Mouse (Mus musculus) frontal cortex, postnatal 10 days (tissue): ENCODE data around the gene Ppp3ca.
"Not testable (repeated sequence)": the region's sequence is repeated elsewhere in the genome, so short reads cannot be mapped to it uniquely, and the experiment has no call there.

Source experiments
- DNase-seq, 2 experiments: peaks; one replicate each; pipeline ENCODE4 v3.0.0; 2022; ENCODE audit warnings: low spot score in 2 of 2, mixed read lengths in 1 of 2

Gene Ppp3ca

GRCm38 (mm10) chr3:136688101-136688586 lies 18.2 kb downstream of the Ppp3ca start:
- no peak for DNase-seq

- no peak for DNase-seq
These were observed 20.0 kb downstream of the Ppp3ca start for GRCm38 (mm10) chr3:136689793-136690543.

- DNase-seq = no peak
These were observed 22.1 kb downstream of the Ppp3ca start for GRCm38 (mm10) chr3:136691984-136692383.

DNA sequence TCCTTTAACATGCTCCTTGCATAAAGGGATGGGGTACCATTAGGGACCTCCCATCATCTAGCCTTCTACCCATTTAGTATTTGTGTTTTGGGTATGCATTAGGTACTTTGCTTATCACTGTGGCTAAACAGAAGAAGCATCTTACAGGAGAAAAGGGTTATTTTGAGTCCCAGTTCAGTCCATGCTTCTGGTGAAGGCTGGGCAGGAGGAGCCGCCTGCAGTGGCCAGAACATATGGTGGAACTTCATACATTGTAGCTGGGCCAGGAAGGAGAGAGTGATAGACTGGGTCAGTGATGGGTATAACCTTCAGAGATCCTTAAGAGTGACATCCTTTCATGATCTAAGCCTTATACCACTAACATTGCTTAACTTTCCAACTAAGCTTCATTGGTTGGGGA lies 23.6 kb downstream of the Ppp3ca start:
- no peak for DNase-seq

DNA sequence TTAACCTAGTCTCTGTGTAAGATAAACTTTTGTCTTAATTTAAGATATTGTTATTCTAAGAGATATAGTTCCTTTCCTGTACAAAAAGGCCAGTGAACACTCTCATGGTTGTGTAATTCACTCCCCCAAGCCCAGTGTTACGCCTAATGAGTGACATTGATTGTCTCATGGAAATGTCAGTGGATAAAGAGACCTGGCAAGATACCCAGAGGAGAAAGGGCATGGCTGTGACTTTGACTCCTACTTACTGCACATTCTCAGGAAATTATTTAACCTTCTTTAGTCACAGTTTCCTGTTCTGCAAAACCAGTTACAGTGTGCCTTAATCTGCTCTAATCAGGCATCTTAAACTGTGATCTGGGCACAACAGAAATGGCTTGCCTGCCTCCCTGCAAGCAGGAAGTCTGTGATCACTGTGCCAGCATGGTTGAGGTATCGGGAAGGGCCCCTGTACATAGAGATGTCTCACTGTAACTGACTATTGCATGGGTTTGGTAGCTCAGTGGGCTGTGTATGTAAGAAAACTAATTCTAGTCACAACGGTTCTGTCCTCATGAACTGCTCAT lies 27.8 kb downstream of the Ppp3ca start:
- no peak for DNase-seq

DNA sequence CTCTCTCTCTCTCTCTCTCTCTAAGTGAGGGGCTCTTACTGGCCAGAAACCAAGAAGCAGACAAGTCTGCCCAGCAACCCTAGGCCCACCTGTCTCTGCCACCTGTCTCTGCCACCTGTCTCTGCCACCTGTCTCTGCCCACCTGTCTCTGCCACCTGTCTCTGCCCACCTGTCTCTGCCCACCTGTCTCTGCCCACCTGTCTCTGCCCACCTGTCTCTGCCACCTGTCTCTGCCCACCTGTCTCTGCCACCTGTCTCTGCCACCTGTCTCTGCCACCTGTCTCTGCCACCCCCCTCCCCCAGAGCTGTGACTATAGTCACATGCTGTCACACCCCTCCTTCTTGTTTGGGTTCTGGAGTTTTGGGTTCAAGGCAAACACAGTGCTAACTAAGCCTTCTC lies 29.8 kb downstream of the Ppp3ca start:
- not testable (repeated sequence) for DNase-seq

- DNase-seq = no peak
These were observed 30.6 kb downstream of the Ppp3ca start for GRCm38 (mm10) chr3:136700447-136701009.

DNA sequence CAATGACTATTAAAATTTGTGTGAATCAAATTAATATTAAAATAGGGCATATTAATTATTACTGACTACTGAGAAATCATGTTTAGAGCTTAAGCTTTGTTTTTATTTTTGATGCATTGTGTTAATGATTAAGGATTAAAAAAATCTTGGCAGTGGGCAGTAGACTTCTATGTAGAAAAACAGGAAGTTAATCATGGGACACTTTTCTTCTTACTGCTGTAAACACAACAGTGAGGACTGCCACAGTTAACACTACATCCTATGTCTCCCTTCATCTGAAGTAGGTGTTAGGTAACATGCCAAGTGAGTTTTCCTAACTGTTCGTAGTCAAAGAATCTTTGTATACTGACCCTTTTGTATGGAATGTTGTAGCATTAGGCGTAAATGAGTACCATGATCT lies 32.9 kb downstream of the Ppp3ca start:
- no peak for DNase-seq

DNA sequence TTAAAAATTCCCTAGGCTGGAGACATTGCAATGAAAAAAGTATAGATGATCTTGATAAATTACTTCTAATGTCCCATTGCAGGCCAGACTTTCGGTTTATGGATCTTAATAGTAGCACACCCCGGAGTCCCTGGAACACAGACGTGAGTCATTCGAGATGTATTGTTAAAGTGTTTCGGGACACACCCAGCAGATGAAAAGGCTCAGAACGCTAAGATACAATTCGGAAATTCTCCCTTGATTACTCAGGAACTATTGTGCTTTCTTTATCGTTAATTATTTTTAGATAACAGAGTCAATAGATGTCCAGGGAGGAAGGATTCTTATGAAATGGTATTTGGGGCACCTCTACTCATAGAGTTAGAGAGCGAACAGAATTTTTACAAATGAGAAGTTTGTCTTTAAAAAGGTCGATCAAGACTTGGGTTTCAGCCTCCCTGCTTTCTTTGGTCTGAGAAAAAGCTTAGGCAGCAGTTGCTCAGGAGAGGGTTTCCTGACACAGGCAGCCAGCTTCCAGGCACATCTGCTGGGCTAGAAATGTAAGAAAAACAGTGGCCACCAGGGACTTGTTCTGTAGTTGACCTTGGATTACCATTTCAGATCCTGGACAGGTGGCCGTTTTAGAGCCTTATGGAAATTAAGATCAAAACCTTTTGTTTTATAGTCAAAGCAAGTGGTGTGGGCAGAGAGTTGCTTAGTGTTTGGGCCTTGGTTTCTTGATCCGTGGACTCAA lies 34.8 kb downstream of the Ppp3ca start:
- DNase-seq = no peak

DNA sequence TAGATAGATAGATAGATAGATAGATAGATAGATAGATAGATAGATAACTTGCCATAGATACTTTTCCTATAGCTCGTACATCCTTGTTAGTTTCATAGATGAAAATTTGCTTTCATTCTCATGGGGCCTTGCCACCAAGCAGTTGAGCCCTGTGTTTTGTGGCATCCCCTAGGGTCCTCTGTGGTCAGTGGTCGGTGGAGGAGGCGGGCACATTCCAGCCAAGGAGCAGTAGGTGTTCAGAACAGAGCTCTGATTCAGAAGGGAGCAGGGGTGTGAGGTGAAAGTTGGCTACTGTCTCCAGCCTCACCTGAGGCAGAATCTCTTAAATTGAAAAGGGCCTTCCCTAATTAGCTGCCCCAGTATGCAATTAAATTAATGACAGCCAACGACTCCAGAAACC lies 36.1 kb downstream of the Ppp3ca start:
- no peak for DNase-seq

DNA sequence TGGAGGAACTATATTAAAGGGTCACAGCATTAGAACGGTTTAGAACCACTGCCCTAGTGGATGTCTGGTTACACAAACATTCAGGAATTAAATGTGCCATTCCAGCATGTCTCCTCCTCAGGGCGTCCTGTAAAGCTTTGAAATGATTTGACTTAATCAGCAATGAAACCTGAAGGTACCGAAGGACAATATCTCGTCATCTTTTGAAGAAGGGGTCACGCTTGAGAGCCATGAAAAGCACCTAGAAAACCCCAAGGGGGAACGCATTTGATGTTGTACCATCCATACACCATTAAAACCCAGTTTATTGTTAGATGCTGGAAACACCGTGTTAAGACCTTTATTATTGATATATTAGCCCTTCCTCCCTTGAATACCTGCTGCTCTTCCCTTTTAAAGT lies 36.8 kb downstream of the Ppp3ca start:
- no peak for DNase-seq

- no peak for DNase-seq
These were observed 37.5 kb downstream of the Ppp3ca start for GRCm38 (mm10) chr3:136707222-136708019.

DNA sequence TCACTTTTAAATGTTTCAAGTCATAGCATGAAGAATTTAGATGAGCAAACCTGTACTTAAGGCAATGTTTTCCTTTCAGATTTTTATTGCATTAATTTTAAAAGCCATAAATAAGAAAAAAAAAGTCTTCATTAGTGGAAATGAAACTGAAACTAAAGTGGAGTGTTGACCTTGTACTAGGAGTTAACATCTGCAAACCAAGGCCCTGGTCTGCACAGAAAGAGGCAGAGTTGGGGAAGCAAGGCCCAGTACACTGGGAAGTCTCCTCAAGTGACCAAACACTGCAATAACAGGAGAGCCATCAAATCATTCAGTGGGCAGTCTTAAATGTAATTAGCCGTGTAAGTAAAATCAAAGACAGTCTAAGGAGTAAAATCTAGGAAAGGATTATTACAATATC lies 38.3 kb downstream of the Ppp3ca start:
- DNase-seq = no peak

GRCm38 (mm10) chr3:136710310-136710906 lies 40.5 kb downstream of the Ppp3ca start:
- DNase-seq = no peak

- no peak for DNase-seq
These were observed 44.5 kb downstream of the Ppp3ca start for GRCm38 (mm10) chr3:136714307-136715039.

DNA sequence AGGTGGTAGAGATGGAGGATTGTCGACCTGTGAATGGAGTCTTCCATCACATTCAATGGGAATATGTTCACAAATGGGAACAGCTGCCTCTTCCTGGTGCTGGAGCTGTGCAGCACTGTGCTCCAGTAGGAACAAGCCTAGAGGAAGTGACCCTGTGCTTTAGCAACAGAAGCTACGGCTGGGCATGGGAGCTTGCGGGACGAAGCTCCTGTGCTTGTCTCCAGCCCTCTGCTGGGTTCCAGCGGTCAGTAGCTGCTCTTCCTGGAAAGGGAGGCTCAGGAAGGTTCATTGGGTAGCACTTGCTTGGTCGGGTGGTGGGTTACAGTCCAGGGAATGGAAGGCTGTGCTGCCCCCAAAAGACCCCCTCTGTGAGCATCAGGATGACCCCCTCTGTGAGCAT lies 46.3 kb downstream of the Ppp3ca start:
- DNase-seq = no peak

- no peak for DNase-seq
These were observed 48.5 kb downstream of the Ppp3ca start for GRCm38 (mm10) chr3:136718412-136718811.

DNA sequence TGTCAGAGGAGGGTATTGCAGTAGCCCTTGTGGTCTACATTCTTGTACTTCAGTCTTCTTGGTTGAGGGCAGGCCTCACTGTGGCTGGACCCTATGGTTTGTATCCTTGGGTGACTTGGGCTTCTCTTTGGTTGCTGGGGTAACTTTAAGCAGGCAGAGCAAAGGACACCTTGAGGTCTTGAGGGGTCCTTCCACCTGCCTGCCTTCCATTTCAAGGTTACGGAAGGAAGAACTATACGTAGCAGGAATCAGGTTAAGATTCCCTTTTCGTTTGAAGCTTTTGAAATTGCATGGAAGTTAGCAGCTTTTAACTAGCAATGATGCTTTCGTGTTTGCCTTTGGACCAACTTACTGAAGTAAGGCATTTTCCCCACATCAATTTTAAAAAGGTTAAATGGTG lies 51.3 kb downstream of the Ppp3ca start:
- no peak for DNase-seq

- DNase-seq = no peak
These were observed 52.0 kb downstream of the Ppp3ca start for GRCm38 (mm10) chr3:136721804-136722427.

DNA sequence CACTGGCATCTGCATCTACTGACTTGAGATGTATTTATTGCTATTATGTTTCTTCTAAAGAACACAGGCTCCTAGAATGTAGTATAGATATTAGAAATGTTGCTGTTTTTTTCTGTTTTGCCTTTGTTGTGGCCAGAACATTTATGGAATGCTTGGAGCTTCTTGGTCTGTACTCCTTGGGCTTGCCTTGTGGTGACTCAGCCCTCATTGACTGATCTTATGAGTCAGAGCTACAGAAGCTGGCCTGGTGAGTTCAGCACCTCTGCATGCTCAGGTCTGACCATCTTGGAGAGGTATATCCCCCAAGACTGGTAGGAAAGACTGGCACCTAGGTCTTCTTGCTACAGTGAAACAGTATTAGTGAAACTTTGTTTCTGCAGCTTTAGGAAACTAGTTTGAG lies 52.6 kb downstream of the Ppp3ca start:
- DNase-seq = no peak
